Mouse (Mus musculus) kidney, adult 2 months (tissue): ENCODE results near the gene Spaca7.

Source experiments
- CTCF ChIP-seq: fragments of 200-500 bp; conservative IDR thresholded peaks from 2 replicates; pipeline ENCODE4 v1.5.1; 2011; ENCODE audit warnings: low read depth, mild to moderate bottlenecking, control low read depth, low read length, moderate library complexity, mixed read lengths; ENCODE audit not compliant: insufficient read depth, insufficient read length
- POLR2A ChIP-seq: fragments of 200-500 bp; IDR thresholded peaks from one replicate; pipeline ENCODE4 v1.6.1; 2011; ENCODE audit warnings: low read depth, low read length, control low read depth

DNA sequence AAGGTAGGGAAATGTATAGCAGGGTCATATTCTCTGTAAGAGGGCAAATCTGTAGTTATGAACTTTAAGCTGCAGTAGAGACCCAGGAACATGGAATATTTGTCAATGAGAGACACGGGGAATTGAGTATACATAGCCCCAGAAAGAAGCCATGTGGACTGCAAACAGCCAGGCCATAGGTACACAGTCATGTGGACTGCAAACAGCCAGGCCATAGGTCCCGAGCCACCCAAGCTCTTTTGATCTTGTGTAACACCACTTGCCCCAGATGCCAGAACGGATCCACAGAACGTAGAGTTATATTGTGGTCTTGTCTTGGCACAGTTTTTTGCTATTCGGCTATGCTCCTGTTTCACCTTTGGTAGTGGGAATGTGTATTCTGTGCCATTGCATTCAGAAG, 11.0 kb downstream of the Spaca7 start:
- TF ChIP-seq POLR2A (no peak), CTCF (no peak)
